Mouse (Mus musculus) heart, embryonic 13.5 days (tissue): ENCODE data around the gene Pmepa1. TPM values are rescaled to one million over a fixed set of nuclear protein-coding genes. Genes with fewer than 3 reads are reported as not detected.

Source experiments
- polyA plus RNA-seq: library from polyadenylated mRNA; unstranded; fragments of >200 nt; fragmentation: Nextera tagmentation; extraction: Ambion mirVana; gene quantifications from 2 replicates; pipeline ENCODE4 v1.2.1, GENCODE M21; 2015

Pmepa1 gene
- polyA plus RNA-seq, 1 experiment from 2014 or later, result 3.4 TPM

Other genes starting within 250 kb of the Pmepa1 start
- gene Ctcfl, start 157.0 kb downstream of the Pmepa1 start, polyA plus RNA-seq, result 0.70 and 0.84 TPM in 2 replicates
- gene Pck1, start 123.5 kb downstream of the Pmepa1 start, polyA plus RNA-seq, result 0.05 and 0.08 TPM in 2 replicates
- 0.33 and 0.57 TPM in 2 replicates for gene Zbp1, start 57.6 kb downstream of the Pmepa1 start, polyA plus RNA-seq
- not detected in 2 replicates for gene 1700021F07Rik, start 246.1 kb upstream of the Pmepa1 start, polyA plus RNA-seq